ENCODE assay signal across 22 mouse cellular contexts in the genomic region with DNA sequence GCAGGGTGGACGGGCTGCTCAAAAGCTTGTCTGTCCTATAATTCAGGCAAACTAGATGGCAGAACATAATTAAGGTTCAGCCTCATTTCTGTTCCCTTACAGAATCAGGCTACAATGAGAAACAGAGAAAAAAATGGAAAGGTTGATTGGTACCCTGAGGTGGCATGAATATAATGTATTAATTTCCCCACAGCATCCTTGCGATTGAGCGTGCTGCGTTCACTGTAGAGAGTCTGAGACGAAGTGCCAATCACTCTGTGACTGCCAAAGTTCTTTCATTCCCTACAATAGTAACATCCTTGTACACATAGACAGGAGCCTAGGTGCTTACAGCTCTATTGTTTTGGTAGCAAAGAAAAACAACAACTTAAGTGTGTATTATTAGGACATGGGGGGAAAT.
A peak's percentile ranks its signal among the peaks of the same experiment; 100 is the strongest.
DNase-seq lines count a peak whose midpoint lies in the region; ATAC-seq and TF ChIP-seq lines count a peak whose summit lies in the region.
"Had no signal": no experiment of that assay in that cellular context is flagged by ENCODE, and none has a peak within 500 bp of the region (broad histone marks: within the 10 kb centered on the region; RNA-seq: fewer than 3 reads in every experiment).

No protein-coding gene starts in this region.

- no peaks in the 10 kb centered on the region for H3K9me3 ChIP-seq in forebrain, embryonic 13.5 days (replicated peaks)
- H3K9me3 ChIP-seq in forebrain, embryonic 12.5 days, result no peaks in the 10 kb centered on the region
- no peaks in the 10 kb centered on the region for H3K9me3 ChIP-seq in hindbrain, postnatal 0 days (ENCODE audit: low read length)
- no peaks in the 10 kb centered on the region for H3K9me3 ChIP-seq in hindbrain, embryonic 16.5 days (ENCODE audit: control insufficient read depth, low read length)
- H3K9me3 ChIP-seq: heart, embryonic 10.5 days; intestine, embryonic 15.5 days had no signal

- no peak overlapping the region for H3K4me2 ChIP-seq in forebrain, embryonic 13.5 days
- H3K4me2 ChIP-seq in forebrain, embryonic 12.5 days, result no peak overlapping the region
- H3K4me2 ChIP-seq in hindbrain, postnatal 0 days (ENCODE audit: low read depth, low read length), result no peak overlapping the region
- H3K4me2 ChIP-seq in hindbrain, embryonic 16.5 days (ENCODE audit: low read length), result no peak overlapping the region
- H3K4me2 ChIP-seq: heart, embryonic 13.5 days; hindbrain, embryonic 14.5 days; intestine, embryonic 15.5 days had no signal

- 54% methylated on average over 5 of the region's 5 CpGs for WGBS in forebrain, embryonic 13.5 days
- 70% methylated on average over 5 of the region's 5 CpGs for WGBS in forebrain, embryonic 12.5 days
- WGBS in hindbrain, postnatal 0 days, result 36% methylated on average over 5 of the region's 5 CpGs
- 57% methylated on average over 5 of the region's 5 CpGs for WGBS in hindbrain, embryonic 16.5 days

- peak; percentile 18 for DNase-seq in hindbrain, postnatal 0 days (ENCODE audit: low spot score)
- peak; percentile 58 for DNase-seq in brain, embryonic 14.5 days (ENCODE audit: low read depth)
- DNase-seq in kidney, adult 11 months, result no peak
- DNase-seq: adrenal gland, adult 8-10 months; adrenal gland, postnatal 25 days; cerebellum, adult 18-20 months; cerebellum, adult 9-10 months; cerebellum, postnatal 14 days; gastrocnemius, postnatal 10 days; gastrocnemius, postnatal 36 days; heart, adult 2 months; heart, postnatal 14 days; heart, postnatal 4 days; kidney, adult 18-20 months had no signal

- TF ChIP-seq CTCF in hindbrain, postnatal 0 days (IDR thresholded peaks at IDR 0.05; ENCODE audit: low read depth), result no peak
- TF ChIP-seq CTCF in brain, embryonic 14.5 days (IDR thresholded peaks at IDR 0.05; ENCODE audit: borderline replicate concordance, extremely low read depth, insufficient read depth, insufficient read length), result no peak

- H3K4me1 ChIP-seq in forebrain, embryonic 13.5 days, result 0 out of 2 replicates have a peak, but pooled peaks cover 5% of the 10 kb centered on the region
- H3K4me1 ChIP-seq in forebrain, embryonic 12.5 days, result 0 out of 2 replicates have a peak, but pooled peaks cover 3% of the 10 kb centered on the region
- no peaks in the 10 kb centered on the region for H3K4me1 ChIP-seq in hindbrain, postnatal 0 days (ENCODE audit: insufficient read depth, low read length)
- peaks cover 2% of the 10 kb centered on the region; the same call in 1 of the 2 replicates for H3K4me1 ChIP-seq in hindbrain, embryonic 16.5 days (ENCODE audit: control insufficient read depth, insufficient read depth, low read depth, low read length)
- H3K4me1 ChIP-seq: heart, embryonic 10.5 days; heart, embryonic 13.5 days; intestine, embryonic 15.5 days had no signal

- TF ChIP-seq POLR2A in brain, embryonic 14.5 days (IDR thresholded peaks at IDR 0.05; ENCODE audit: borderline replicate concordance, extremely low read depth, insufficient read depth, insufficient read length, poor library complexity, severe bottlenecking), result no peak

- H3K27me3 ChIP-seq in forebrain, embryonic 13.5 days, result no peaks in the 10 kb centered on the region
- H3K27me3 ChIP-seq in forebrain, embryonic 12.5 days, result no peaks in the 10 kb centered on the region
- no peaks in the 10 kb centered on the region for H3K27me3 ChIP-seq in hindbrain, postnatal 0 days (ENCODE audit: insufficient read depth, low read length)
- H3K27me3 ChIP-seq in hindbrain, embryonic 16.5 days (replicated peaks; ENCODE audit: control insufficient read depth, insufficient read depth, low read length), result no peaks in the 10 kb centered on the region
- H3K27me3 ChIP-seq: heart, embryonic 13.5 days; intestine, embryonic 15.5 days had no signal

- no peak overlapping the region for H3K27ac ChIP-seq in forebrain, embryonic 13.5 days
- H3K27ac ChIP-seq in forebrain, embryonic 12.5 days, result no peak overlapping the region
- no peak overlapping the region for H3K27ac ChIP-seq in hindbrain, postnatal 0 days
- H3K27ac ChIP-seq in hindbrain, embryonic 16.5 days (ENCODE audit: low read depth, low read length), result no peak overlapping the region
- H3K27ac ChIP-seq: heart, adult 2 months; heart, embryonic 10.5 days; heart, embryonic 13.5 days; hindbrain, embryonic 14.5 days; intestine, embryonic 15.5 days had no signal

- H3K9ac ChIP-seq in forebrain, embryonic 13.5 days, result no peak overlapping the region
- no peak overlapping the region for H3K9ac ChIP-seq in forebrain, embryonic 12.5 days
- no peak overlapping the region for H3K9ac ChIP-seq in hindbrain, postnatal 0 days (replicated peaks; ENCODE audit: low read length)
- no peak overlapping the region; the same call in 1 of the 2 replicates for H3K9ac ChIP-seq in hindbrain, embryonic 16.5 days (ENCODE audit: low read depth, low read length)
- H3K9ac ChIP-seq: heart, embryonic 13.5 days; hindbrain, embryonic 14.5 days; intestine, embryonic 15.5 days had no signal

- H3K4me3 ChIP-seq in forebrain, embryonic 13.5 days, result no peak overlapping the region
- H3K4me3 ChIP-seq in forebrain, embryonic 12.5 days (replicated peaks), result no peak overlapping the region
- no peak overlapping the region for H3K4me3 ChIP-seq in hindbrain, postnatal 0 days (ENCODE audit: low read length)
- H3K4me3 ChIP-seq in hindbrain, embryonic 16.5 days (ENCODE audit: low read length), result no peak overlapping the region
- H3K4me3 ChIP-seq: heart, adult 2 months; heart, embryonic 10.5 days; heart, embryonic 13.5 days; intestine, embryonic 15.5 days had no signal

- H3K36me3 ChIP-seq in forebrain, embryonic 13.5 days (ENCODE audit: poor library complexity, severe bottlenecking), result no peaks in the 10 kb centered on the region
- H3K36me3 ChIP-seq in forebrain, embryonic 12.5 days (replicated peaks), result no peaks in the 10 kb centered on the region
- H3K36me3 ChIP-seq in hindbrain, postnatal 0 days (ENCODE audit: insufficient read depth, low read length), result no peaks in the 10 kb centered on the region
- H3K36me3 ChIP-seq in hindbrain, embryonic 16.5 days (ENCODE audit: control insufficient read depth, insufficient read depth, low read length), result no peaks in the 10 kb centered on the region
- H3K36me3 ChIP-seq: heart, embryonic 10.5 days; heart, embryonic 13.5 days; intestine, embryonic 15.5 days had no signal

- 0 out of 2 replicates have a peak, but pooled peaks have one; percentile 43 for ATAC-seq in forebrain, embryonic 13.5 days
- no peak for ATAC-seq in forebrain, embryonic 12.5 days (ENCODE audit: low FRiP score)
- ATAC-seq in hindbrain, postnatal 0 days, result no peak
- no peak for ATAC-seq in hindbrain, embryonic 16.5 days
- ATAC-seq: activated CD4-positive, CD25-positive, alpha-beta regulatory T cell, adult 4 months; intestine, embryonic 15.5 days had no signal
